Mouse (Mus musculus): ENCODE measurements around the gene Sc5d. TPM values are rescaled to one million over a fixed set of nuclear protein-coding genes. Genes with fewer than 3 reads are reported as not detected.

Sc5d gene
- 10 to 100 TPM; 58.6 to 59.0 TPM for total RNA-seq (2021)

- peak; percentile 93 for DNase-seq
Measured at GRCm38 (mm10) chr9:42264145-42264544, at the start of gene Sc5d. Sc5d (minus strand) TSS chr9:42264256.

GRCm38 (mm10) chr9:42311311-42311710, 47.3 kb upstream of the Sc5d start:
- no peak for DNase-seq

- no peak for DNase-seq
Measured at GRCm38 (mm10) chr9:42303894-42304293, 39.8 kb upstream of the Sc5d start.

DNA sequence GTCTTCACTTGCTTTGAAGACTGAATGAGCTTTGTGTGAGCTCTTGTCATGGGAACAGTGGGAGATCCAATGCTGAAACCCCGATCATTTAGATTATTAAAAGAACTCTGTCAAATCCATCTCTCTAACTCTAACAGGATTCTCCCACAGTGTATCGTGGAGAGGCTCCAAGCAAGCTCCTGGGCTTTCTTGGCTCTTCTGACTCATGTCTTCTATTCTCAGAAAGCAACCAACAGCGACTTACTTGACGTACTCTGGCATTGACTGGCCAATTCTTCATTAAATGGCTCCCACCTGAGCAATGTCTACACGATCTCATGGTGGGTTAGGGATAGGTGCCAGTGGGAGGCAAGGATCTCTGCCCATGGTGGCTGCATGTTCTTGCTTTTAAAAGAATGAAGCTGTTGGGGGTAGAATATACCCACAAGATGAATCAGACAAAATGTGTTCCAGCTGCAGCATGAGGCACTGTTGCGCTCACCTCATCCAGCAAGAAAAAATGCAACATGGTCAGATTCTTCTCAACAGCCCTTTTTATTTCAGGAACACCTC, 37.1 kb upstream of the Sc5d start:
- DNase-seq, result no peak

DNA sequence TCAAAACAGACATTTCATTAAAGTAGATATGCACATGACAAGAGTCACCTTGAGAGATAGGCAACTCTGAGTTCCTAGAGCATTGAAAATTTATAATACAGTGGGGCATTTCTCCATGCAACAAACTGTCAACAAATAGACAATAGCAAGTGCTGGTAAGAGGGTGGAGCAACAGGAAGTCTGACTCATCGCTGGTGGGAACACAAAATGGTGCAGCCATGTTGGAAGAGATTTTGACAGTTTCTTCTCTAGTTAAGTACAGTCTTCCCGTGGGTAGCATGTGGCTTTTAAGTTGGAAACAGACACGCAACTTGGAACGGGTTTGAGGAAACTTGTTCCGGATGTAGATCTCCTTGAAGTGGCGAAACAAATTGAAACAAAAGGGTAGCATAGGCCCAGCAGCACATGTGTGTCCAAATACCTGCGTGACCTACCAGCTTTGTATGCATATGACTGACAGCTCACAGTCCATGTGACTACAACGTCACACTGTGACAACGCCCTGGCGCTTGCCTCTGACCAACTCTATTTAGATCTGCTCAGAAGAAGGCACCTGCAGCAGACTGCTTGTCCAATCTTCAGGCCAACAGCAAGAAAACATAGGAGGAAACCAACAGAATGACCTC, 32.4 kb upstream of the Sc5d start:
- no peak for DNase-seq

DNA sequence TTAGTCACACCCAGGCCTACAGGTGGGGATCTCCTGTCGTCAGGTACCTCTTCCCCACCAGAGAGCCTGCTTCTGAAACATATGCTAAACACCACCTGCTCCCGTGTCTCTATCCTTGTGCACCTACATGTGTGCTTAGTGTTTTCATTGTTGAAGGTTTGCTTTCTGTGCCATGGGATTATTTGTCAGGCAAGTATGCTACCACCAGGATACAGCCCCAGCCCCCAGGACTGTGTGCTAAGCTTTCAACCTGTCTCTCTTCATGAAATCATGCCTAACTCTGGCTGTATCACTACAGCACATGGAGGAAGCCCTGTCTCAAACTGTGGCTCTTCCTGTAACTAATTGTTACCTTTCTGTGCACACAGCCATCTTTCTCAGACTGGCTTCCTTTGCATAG, 30.1 kb upstream of the Sc5d start:
- DNase-seq, result no peak

- DNase-seq, result no peak
Measured at GRCm38 (mm10) chr9:42293596-42293995, 29.5 kb upstream of the Sc5d start.

DNA sequence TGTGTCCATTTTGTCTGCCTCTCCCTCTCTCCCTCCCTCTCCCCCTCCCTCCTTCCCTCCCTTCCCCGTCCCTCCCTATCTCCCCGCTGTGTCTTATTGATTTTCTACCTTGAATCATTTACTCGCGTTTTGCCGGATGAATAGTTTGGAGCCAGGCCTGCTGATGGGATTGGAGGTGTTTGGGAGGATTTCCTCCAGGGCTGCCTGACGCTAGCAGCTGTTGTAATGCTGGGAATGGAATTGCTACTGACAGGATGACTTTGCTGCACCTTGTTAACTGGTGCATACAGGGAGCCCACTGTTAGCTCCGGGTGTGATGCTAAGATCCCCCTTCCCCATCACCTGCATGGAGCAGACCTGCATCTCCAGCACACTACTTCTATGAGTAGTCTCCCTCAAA, 29.0 kb upstream of the Sc5d start:
- no peak for DNase-seq

- no peak for DNase-seq
Measured at GRCm38 (mm10) chr9:42279676-42280075, 15.6 kb upstream of the Sc5d start.

DNA sequence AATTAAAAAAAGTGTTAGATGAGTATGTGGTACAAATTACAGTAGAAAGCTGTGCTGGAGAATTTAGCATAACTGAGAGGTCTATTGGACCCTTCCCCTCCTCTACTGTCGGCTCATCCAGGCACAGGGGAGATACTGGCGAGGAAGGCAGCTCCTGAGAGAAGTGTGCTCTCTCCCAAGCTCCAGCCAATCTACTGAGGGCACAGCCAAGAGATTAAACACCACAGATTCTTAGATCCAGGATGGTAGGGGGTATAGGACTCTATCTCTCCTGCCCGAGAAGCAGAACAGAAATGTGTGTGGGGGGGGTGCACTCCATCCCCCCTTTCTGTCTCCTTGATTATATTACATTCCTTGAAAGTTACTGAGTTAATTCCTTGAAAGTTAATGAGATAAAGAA, 14.0 kb upstream of the Sc5d start:
- DNase-seq, result no peak

DNA sequence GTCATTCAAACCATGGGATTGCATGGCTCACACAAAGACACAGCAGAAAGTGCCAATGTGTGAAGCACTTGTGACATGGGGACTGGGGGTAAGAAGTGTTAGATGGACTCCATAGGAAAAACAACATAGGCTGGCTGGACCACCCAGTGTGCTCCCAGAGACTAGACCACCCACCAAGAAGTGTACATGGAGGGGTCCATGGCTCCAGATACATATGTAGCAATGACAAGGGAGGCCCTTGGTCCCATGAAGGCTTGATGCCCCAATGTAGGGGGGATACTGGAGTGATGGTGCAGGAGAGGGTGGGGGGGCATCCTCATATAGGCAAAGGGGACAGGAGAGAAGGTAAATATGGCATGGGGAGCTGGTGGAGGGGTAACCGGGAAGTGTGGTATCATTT, 13.6 kb upstream of the Sc5d start:
- no peak for DNase-seq

DNA sequence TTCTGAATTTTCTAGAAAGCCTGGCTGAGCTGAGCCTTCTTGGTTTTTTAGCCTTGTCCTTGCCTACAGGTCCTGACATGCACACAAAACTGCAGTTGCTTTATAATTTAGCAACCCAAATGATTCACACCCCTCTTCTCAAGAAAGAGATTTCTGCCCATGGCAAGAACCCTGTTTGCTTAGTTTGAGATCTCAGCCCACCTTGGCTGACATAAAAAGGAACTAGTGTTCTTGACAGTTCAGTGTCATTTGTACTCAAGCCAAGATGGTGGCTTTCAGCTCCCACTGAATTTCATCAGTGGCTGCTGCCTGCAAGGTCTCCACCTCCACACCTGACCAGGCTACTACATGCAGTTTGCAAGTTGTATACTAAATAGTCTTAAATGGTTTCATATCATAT, 13.1 kb upstream of the Sc5d start:
- DNase-seq, result no peak

- no peak for DNase-seq
Measured at GRCm38 (mm10) chr9:42275761-42276145, 11.7 kb upstream of the Sc5d start.

GRCm38 (mm10) chr9:42275027-42275760, 11.1 kb upstream of the Sc5d start:
- DNase-seq, result no peak

GRCm38 (mm10) chr9:42273682-42274296, 9.7 kb upstream of the Sc5d start:
- DNase-seq, result no peak

DNA sequence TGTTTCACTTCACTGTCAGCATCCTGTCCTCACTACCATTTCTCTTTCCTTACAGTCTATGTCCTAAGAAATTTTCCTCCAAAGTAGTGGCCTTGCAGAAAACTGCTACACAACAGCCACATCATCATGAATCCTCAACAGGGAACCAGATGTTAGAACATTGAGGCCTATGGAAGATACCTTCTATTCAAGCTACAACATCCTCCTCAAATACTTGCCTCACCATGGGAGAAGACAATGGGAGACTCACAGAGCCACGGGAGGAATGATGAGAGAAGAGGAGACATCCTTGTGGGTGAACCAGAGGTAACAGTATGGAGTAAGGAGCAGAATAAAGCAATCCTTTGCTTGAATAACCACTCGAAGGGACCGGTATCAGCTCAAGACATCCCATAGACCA, 9.1 kb upstream of the Sc5d start:
- no peak for DNase-seq

GRCm38 (mm10) chr9:42272690-42273089, 8.6 kb upstream of the Sc5d start:
- no peak for DNase-seq

GRCm38 (mm10) chr9:42271456-42271855, 7.4 kb upstream of the Sc5d start:
- DNase-seq, result no peak

DNA sequence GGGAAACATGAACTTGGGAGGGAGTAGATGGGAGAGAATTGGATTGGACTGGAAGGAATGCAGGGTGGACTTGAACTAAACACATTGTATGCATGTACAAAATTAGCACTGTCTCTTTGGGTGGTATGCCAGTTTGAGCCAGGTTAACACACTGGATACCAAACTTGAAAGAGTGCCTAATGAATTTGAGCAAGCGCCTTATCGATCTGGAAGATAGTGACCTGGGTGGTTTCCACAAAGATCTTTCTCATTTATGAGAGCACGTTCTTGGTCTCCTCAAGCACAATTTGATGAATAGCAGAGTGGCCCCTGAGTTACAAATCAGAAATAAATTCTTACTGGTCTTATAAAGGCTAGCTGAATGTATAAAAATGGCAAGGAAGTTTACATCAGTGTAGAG, 6.6 kb upstream of the Sc5d start:
- no peak for DNase-seq

GRCm38 (mm10) chr9:42270081-42270480, 6.0 kb upstream of the Sc5d start:
- DNase-seq, result no peak

DNA sequence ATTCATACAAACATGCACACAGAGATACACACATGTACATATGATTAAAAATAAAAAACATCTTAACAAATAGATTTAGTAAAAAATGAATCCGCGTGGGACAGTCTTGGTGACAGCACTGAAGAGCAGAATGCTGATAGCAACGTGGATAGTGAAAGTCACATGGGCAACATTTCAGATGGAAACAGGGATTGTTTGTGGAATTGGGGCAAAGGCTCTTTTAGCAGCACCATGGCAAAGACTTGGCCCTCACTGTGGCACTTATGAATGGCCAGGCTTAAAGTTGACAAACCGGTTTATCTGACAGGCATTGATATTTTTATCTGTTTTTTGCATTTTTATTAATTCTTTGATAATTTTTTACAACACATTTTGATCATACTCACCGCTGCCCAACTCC, 4.3 kb upstream of the Sc5d start:
- no peak for DNase-seq

DNA sequence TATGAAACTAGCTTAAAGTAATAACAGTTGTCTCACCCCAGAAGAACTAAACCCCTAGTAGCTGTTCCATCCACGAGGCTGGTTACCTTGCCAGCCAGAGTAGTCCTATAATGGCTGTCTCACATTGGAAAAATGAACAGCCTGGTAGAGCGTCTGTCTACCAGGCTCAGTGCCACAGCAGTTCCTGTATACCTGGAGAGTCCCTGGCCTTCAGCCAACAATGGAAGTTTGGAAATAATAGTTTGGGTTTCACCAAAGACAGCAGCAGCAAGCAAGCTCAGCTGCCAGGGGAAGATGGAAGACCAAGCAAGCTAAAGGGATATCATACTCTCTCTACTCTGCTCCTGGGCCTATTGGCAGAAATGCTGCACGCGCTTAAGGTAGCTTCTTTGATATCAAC, 1.3 kb upstream of the Sc5d start:
- no peak for DNase-seq

GRCm38 (mm10) chr9:42263709-42264111, 346 bp downstream of the Sc5d start:
- peak in 1 of 2 experiments; percentile 14 for DNase-seq

DNA sequence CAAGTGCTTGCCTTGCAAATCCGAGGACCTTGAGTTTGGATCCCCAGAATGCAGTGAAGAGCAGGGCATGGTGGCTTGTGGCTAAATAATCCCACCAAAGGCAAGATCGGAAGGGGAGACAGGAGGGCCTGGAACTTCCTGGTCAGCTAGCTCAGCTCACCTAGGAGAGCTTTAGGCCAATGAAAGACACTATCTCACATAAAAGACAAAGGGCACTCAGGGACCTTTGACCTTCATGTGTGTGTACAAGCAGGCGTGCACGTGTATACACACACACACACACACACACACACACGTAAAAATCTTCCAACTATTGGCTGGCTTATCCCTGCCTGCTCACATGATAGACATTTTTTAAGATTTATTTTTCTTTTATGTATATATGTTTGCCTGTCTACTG, 3.6 kb downstream of the Sc5d start:
- no peak for DNase-seq

Measured in layer of hippocampus, postnatal 36 days (tissue).